Mouse (Mus musculus) heart, embryonic 16.5 days (tissue): ENCODE measurements around the gene Nol7. TPM values are rescaled to one million over a fixed set of nuclear protein-coding genes. Genes with fewer than 3 reads are reported as not detected.

Experiments
- ATAC-seq: fragments of 200-750 bp; cut with Nextera tagmentation; replicated peaks from 2 replicates; pipeline ENCODE4 v1.8.0; 2017; ENCODE audit warnings: moderate number of reproducible peaks; ENCODE audit not compliant: insufficient read depth, low FRiP score; ENCODE audit errors: extremely low read depth
- H3K27ac ChIP-seq: fragments of 300-500 bp; sonication (generic); 2 replicates; pipeline ENCODE4 v1.5.1; 2014; ENCODE audit warnings: mild to moderate bottlenecking, low read length, control low read depth, moderate library complexity
- H3K27me3 ChIP-seq: fragments of 300-500 bp; sonication (generic); 2 replicates; pipeline ENCODE4 v1.6.1; 2014; ENCODE audit warnings: low read length, mixed read lengths; ENCODE audit not compliant: control insufficient read depth, insufficient read depth
- H3K36me3 ChIP-seq: fragments of 300-500 bp; sonication (generic); 2 replicates; pipeline ENCODE4 v1.6.1; 2014; ENCODE audit not compliant: control insufficient read depth, insufficient read depth
- H3K4me1 ChIP-seq: fragments of 300-500 bp; sonication (generic); 2 replicates; pipeline ENCODE4 v1.6.1; 2014; ENCODE audit warnings: low read length, mixed read lengths; ENCODE audit not compliant: control insufficient read depth, insufficient read depth
- H3K4me2 ChIP-seq: fragments of 300-500 bp; sonication (generic); 2 replicates; pipeline ENCODE4 v1.6.1; 2014; ENCODE audit warnings: low read depth, mild to moderate bottlenecking, control low read depth, low read length
- H3K4me3 ChIP-seq: fragments of 300-500 bp; sonication (generic); 2 replicates; pipeline ENCODE4 v1.5.1; 2014; ENCODE audit warnings: mild to moderate bottlenecking, control low read depth, low read length
- H3K9ac ChIP-seq: fragments of 300-500 bp; sonication (generic); 2 replicates; pipeline ENCODE4 v1.6.1; 2014; ENCODE audit warnings: low read length, control low read depth
- H3K9me3 ChIP-seq: fragments of 300-500 bp; sonication (generic); replicated peaks from 2 replicates; pipeline ENCODE4 v1.6.1; 2016; ENCODE audit warnings: low read length; ENCODE audit not compliant: control insufficient read depth
- WGBS: fragments of 180-500 bp; shearing (Covaris S2); extraction: QIAGEN DNeasy Blood & Tissue Kit; methylation state at CpG from one replicate; pipeline ENCODE4 v1.1.7; 2014; 5-methylcytosine and 5-hydroxymethylcytosine counted together
- polyA plus RNA-seq: library from polyadenylated mRNA; unstranded; fragments of >200 nt; fragmentation: Nextera tagmentation; extraction: Ambion mirVana; gene quantifications from 2 replicates; pipeline ENCODE4 v1.2.1, GENCODE M21; 2015

Gene Nol7
- polyA plus RNA-seq, 1 experiment from 2014 or later = 123 TPM

- no peak for ATAC-seq
- Histone ChIP-seq H3K4me3 (peak overlapping the region; percentile 79), H3K27ac (no peak overlapping the region), H3K27me3 (no peaks in the 10 kb centered on the region), H3K36me3 (peaks cover 33% of the 10 kb centered on the region), H3K9ac (no peak overlapping the region), H3K4me1 (peaks cover 8% of the 10 kb centered on the region), H3K4me2 (peak overlapping the region; percentile 80), H3K9me3 (no peaks in the 10 kb centered on the region)
- 86% methylated on average over 5 of the region's 5 CpGs for WGBS
Observed at GRCm38 (mm10) chr13:43399576-43399975, 1.4 kb downstream of the Nol7 start.

- Histone ChIP-seq H3K27me3 (no peaks in the 10 kb centered on the region), H3K36me3 (peaks cover 36% of the 10 kb centered on the region), H3K9ac (no peak overlapping the region), H3K4me1 (no peaks in the 10 kb centered on the region), H3K4me3 (no peak overlapping the region), H3K27ac (no peak overlapping the region), H3K9me3 (no peaks in the 10 kb centered on the region), H3K4me2 (no peak overlapping the region)
- ATAC-seq = no peak
- 84% methylated on average over 7 of the region's 7 CpGs for WGBS
Observed at GRCm38 (mm10) chr13:43412311-43412710, 14.1 kb downstream of the Nol7 start.

GRCm38 (mm10) chr13:43413611-43414010 lies 15.4 kb downstream of the Nol7 start:
- no peaks in the 10 kb centered on the region for H3K9me3 ChIP-seq
- ATAC-seq = no peak
- H3K27me3 ChIP-seq = no peaks in the 10 kb centered on the region
- no peak overlapping the region for H3K4me3 ChIP-seq
- no peak overlapping the region for H3K27ac ChIP-seq
- no peak overlapping the region for H3K9ac ChIP-seq
- H3K4me1 ChIP-seq = no peaks in the 10 kb centered on the region
- no peak overlapping the region for H3K4me2 ChIP-seq
- 92% methylated on average over 2 of the region's 2 CpGs for WGBS
- peaks cover 32% of the 10 kb centered on the region for H3K36me3 ChIP-seq

GRCm38 (mm10) chr13:43415249-43415648 lies 17.1 kb downstream of the Nol7 start:
- Histone ChIP-seq H3K36me3 (peaks cover 42% of the 10 kb centered on the region), H3K4me2 (no peak overlapping the region)
- no peak for ATAC-seq

GRCm38 (mm10) chr13:43428436-43428835 lies 30.2 kb downstream of the Nol7 start:
- ATAC-seq = no peak
- no peak overlapping the region for H3K4me2 ChIP-seq
- H3K4me1 ChIP-seq = no peaks in the 10 kb centered on the region
- H3K36me3 ChIP-seq = 0 out of 2 replicates have a peak, but pooled peaks cover 6% of the 10 kb centered on the region
- H3K27ac ChIP-seq = no peak overlapping the region
- no peak overlapping the region for H3K4me3 ChIP-seq
- WGBS = 80% methylated on average over 4 of the region's 4 CpGs
- H3K9me3 ChIP-seq = no peaks in the 10 kb centered on the region
- no peak overlapping the region for H3K9ac ChIP-seq
- no peaks in the 10 kb centered on the region for H3K27me3 ChIP-seq

More at GRCm38 (mm10) chr13:43415249-43415648, 17.1 kb downstream of the Nol7 start:
- Histone ChIP-seq H3K9ac (no peak overlapping the region), H3K4me3 (no peak overlapping the region), H3K27me3 (no peaks in the 10 kb centered on the region), H3K27ac (no peak overlapping the region), H3K9me3 (no peaks in the 10 kb centered on the region), H3K4me1 (no peaks in the 10 kb centered on the region)
- 89% methylated on average over 1 of the region's 1 CpGs for WGBS

- H3K4me1 ChIP-seq = peaks cover 2% of the 10 kb centered on the region; the same call in 1 of the 2 replicates
- 0 out of 2 replicates have a peak, but pooled peaks cover 2% of the 10 kb centered on the region for H3K9me3 ChIP-seq
- WGBS = 86% methylated on average over 2 of the region's 2 CpGs
- no peak overlapping the region for H3K4me2 ChIP-seq
- 0 out of 2 replicates have a peak, but pooled peaks cover 3% of the 10 kb centered on the region for H3K36me3 ChIP-seq
- H3K27ac ChIP-seq = no peak overlapping the region
- no peak for ATAC-seq
- H3K9ac ChIP-seq = no peak overlapping the region
- H3K4me3 ChIP-seq = no peak overlapping the region
- no peaks in the 10 kb centered on the region for H3K27me3 ChIP-seq
Observed at GRCm38 (mm10) chr13:43433395-43433794, 35.2 kb downstream of the Nol7 start.

- Histone ChIP-seq H3K27me3 (no peaks in the 10 kb centered on the region), H3K9ac (no peak overlapping the region), H3K4me3 (no peak overlapping the region), H3K4me1 (peaks cover 9% of the 10 kb centered on the region; the same call in 1 of the 2 replicates), H3K36me3 (no peaks in the 10 kb centered on the region), H3K4me2 (no peak overlapping the region), H3K27ac (no peak overlapping the region), H3K9me3 (0 out of 2 replicates have a peak, but pooled peaks cover 2% of the 10 kb centered on the region)
- 85% methylated on average over 1 of the region's 1 CpGs for WGBS
- ATAC-seq = no peak
Observed at GRCm38 (mm10) chr13:43440376-43440775, 42.2 kb downstream of the Nol7 start.

- ATAC-seq = no peak
- 73% methylated on average over 1 of the region's 1 CpGs for WGBS
Observed at GRCm38 (mm10) chr13:43442551-43442950, 44.4 kb downstream of the Nol7 start.

GRCm38 (mm10) chr13:43443706-43444105 lies 45.5 kb downstream of the Nol7 start:
- no peaks in the 10 kb centered on the region for H3K36me3 ChIP-seq
- no peak overlapping the region for H3K9ac ChIP-seq
- 90% methylated on average over 4 of the region's 4 CpGs for WGBS
- no peak for ATAC-seq
- no peaks in the 10 kb centered on the region for H3K27me3 ChIP-seq
- no peak overlapping the region for H3K27ac ChIP-seq
- no peaks in the 10 kb centered on the region for H3K9me3 ChIP-seq
- H3K4me2 ChIP-seq = no peak overlapping the region
- H3K4me1 ChIP-seq = peaks cover 22% of the 10 kb centered on the region
- H3K4me3 ChIP-seq = no peak overlapping the region

More at GRCm38 (mm10) chr13:43442551-43442950, 44.4 kb downstream of the Nol7 start:
- Histone ChIP-seq H3K4me3 (no peak overlapping the region), H3K9me3 (0 out of 2 replicates have a peak, but pooled peaks cover under 1% of the 10 kb centered on the region), H3K27me3 (no peaks in the 10 kb centered on the region), H3K4me2 (no peak overlapping the region), H3K9ac (no peak overlapping the region), H3K4me1 (peaks cover 20% of the 10 kb centered on the region), H3K27ac (no peak overlapping the region), H3K36me3 (no peaks in the 10 kb centered on the region)
